Mouse (Mus musculus): ENCODE results near the gene Pramef25.
"Not testable (repeated sequence)": the region's sequence is repeated elsewhere in the genome, so short reads cannot be mapped to it uniquely, and the experiment has no call there.

DNA sequence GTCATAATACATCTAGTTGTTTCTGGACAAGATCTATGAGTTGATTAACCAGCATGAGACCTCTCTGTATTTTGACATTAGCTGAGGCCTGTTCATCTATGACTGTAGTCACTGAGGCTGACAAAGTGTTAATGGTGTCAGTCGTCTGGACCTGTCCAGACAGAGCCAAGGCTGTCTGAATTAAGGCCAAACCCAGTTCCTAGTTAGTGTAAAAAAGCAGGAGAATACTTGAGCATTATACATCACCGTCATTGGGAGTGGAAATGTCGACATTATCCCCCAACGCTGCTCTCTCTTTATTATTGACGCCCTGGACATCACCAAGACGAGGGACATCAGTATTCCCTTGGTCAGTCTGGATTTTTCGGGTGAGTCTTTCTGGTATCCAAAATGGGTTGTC, 34.3 kb upstream of the Pramef25 start:
- not testable (repeated sequence) for TF ChIP-seq CTCF (IDR thresholded peaks at IDR 0.05; ENCODE audit: low read depth); EP300 (optimal IDR thresholded peaks at IDR 0.05)

Measured in stomach, postnatal 0 days (tissue).